Mouse (Mus musculus): ENCODE data around the gene Igf1r.

Igf1r gene

GRCm38 (mm10) chr7:68266691-68267090 lies 314.1 kb downstream of the Igf1r start:
- CTCF ChIA-PET, result no interaction called here

- CTCF ChIA-PET, result interaction anchor here (1.0 to 1.2 kb wide), 2 partner anchors 11 to 19 kb away, joined by 4 read pairs; no protein-coding TSS in a partner anchor
These were observed 317.9 kb downstream of the Igf1r start for GRCm38 (mm10) chr7:68270551-68270950.

- CTCF ChIA-PET, result no interaction called here
These were observed 319.2 kb downstream of the Igf1r start for GRCm38 (mm10) chr7:68271816-68272215.

- CTCF ChIA-PET, result no interaction called here
These were observed 320.0 kb downstream of the Igf1r start for GRCm38 (mm10) chr7:68272607-68273006.

- CTCF ChIA-PET, result no interaction called here
These were observed 320.9 kb downstream of the Igf1r start, which contains the start of gene Fam169b for GRCm38 (mm10) chr7:68273515-68273914. Fam169b (plus strand) TSS chr7:68273839.

GRCm38 (mm10) chr7:68274218-68274617 lies 321.6 kb downstream of the Igf1r start:
- CTCF ChIA-PET, result interaction anchor here (0.9 kb wide), 1 partner anchor 29 kb away, joined by 4 read pairs; no protein-coding TSS in a partner anchor

GRCm38 (mm10) chr7:68274951-68275350 lies 322.3 kb downstream of the Igf1r start:
- CTCF ChIA-PET, result interaction anchor here (0.9 kb wide), 1 partner anchor 28 kb away, joined by 4 read pairs; no protein-coding TSS in a partner anchor

- CTCF ChIA-PET, result interaction anchor here (0.9 kb wide), 1 partner anchor 27 kb away, joined by 4 read pairs; no protein-coding TSS in a partner anchor
These were observed 322.8 kb downstream of the Igf1r start for GRCm38 (mm10) chr7:68275445-68275837.

- CTCF ChIA-PET, result no interaction called here
These were observed 323.5 kb downstream of the Igf1r start for GRCm38 (mm10) chr7:68275838-68276731.

- CTCF ChIA-PET, result interaction anchor here (0.7 kb wide), 1 partner anchor 228 kb away, joined by 4 read pairs; no protein-coding TSS in a partner anchor
These were observed 324.6 kb downstream of the Igf1r start for GRCm38 (mm10) chr7:68277054-68277896.

GRCm38 (mm10) chr7:68277897-68278270 lies 325.3 kb downstream of the Igf1r start:
- CTCF ChIA-PET, result interaction anchor here (0.7 kb wide), 1 partner anchor 229 kb away, joined by 4 read pairs; no protein-coding TSS in a partner anchor

- CTCF ChIA-PET, result interaction anchor here (0.7 kb wide), 1 partner anchor 230 kb away, joined by 4 read pairs; no protein-coding TSS in a partner anchor
These were observed 325.8 kb downstream of the Igf1r start for GRCm38 (mm10) chr7:68278385-68278784.

GRCm38 (mm10) chr7:68278908-68279307 lies 326.3 kb downstream of the Igf1r start:
- CTCF ChIA-PET, result interaction anchor here (0.6 kb wide), 1 partner anchor 14 kb away, joined by 6 read pairs; no protein-coding TSS in a partner anchor

GRCm38 (mm10) chr7:68279481-68279880 lies 326.9 kb downstream of the Igf1r start:
- CTCF ChIA-PET, result no interaction called here

GRCm38 (mm10) chr7:68280352-68280869 lies 327.8 kb downstream of the Igf1r start:
- CTCF ChIA-PET, result interaction anchor here (0.6 to 1.4 kb wide), 2 partner anchors 10 to 40 kb away, joined by 4 read pairs; no protein-coding TSS in a partner anchor

- CTCF ChIA-PET, result interaction anchor here (1.4 kb wide), 1 partner anchor 11 kb away, joined by 4 read pairs; no protein-coding TSS in a partner anchor
These were observed 328.7 kb downstream of the Igf1r start for GRCm38 (mm10) chr7:68281341-68281740.

- CTCF ChIA-PET, result interaction anchor here (0.6 to 0.7 kb wide), 3 partner anchors 14 to 55 kb away, joined by 4 to 7 read pairs (median 6); no protein-coding TSS in a partner anchor
These were observed 329.9 kb downstream of the Igf1r start for GRCm38 (mm10) chr7:68282304-68283132.

GRCm38 (mm10) chr7:68283133-68283520 lies 330.5 kb downstream of the Igf1r start:
- CTCF ChIA-PET, result interaction anchor here (0.7 kb wide), 1 partner anchor 14 kb away, joined by 6 read pairs; no protein-coding TSS in a partner anchor
